Comparison of ENCODE assay signal across 10 mouse cellular contexts in genomic region chr7:80075946-80076583, GRCm38 (mm10). TPM values are rescaled to one million over a fixed set of nuclear protein-coding genes. Genes with fewer than 3 reads are reported as not detected.
DNase-seq lines count a peak whose midpoint lies in the region; ATAC-seq and TF ChIP-seq lines count a peak whose summit lies in the region.
"Had no signal": no experiment of that assay in that cellular context is flagged by ENCODE, and none has a peak within 500 bp of the region (broad histone marks: within the 10 kb centered on the region; RNA-seq: fewer than 3 reads in every experiment).

No protein-coding gene starts in this region.

- no peak for TF ChIP-seq POLR2A in bone marrow, adult 2 months (IDR thresholded peaks at IDR 0.05; ENCODE audit: borderline replicate concordance, control insufficient read depth, low read depth, low read length)

- no peak for ATAC-seq in heart, embryonic 16.5 days (replicated peaks; ENCODE audit: extremely low read depth, insufficient read depth, low FRiP score)
- ATAC-seq in forebrain, embryonic 14.5 days, result peak; percentile 59
- ATAC-seq in midbrain, embryonic 11.5 days (ENCODE audit: low FRiP score), result peak; percentile 73
- ATAC-seq in frontal cortex, adult (ENCODE audit: low TSS enrichment), result no peak

- H3K4me2 ChIP-seq in heart, embryonic 16.5 days (ENCODE audit: low read depth, low read length), result no peak overlapping the region
- H3K4me2 ChIP-seq in forebrain, embryonic 14.5 days (ENCODE audit: low read length), result no peak overlapping the region
- peak overlapping the region; percentile 19 for H3K4me2 ChIP-seq in midbrain, embryonic 11.5 days

- intact Hi-C loops in heart, postnatal 25 days (cut with DNase I), result loop anchor here (2.0 kb wide), 1 partner anchor 15 kb away; no protein-coding TSS in a partner anchor

- H3K9me3 ChIP-seq in heart, embryonic 16.5 days (replicated peaks; ENCODE audit: control insufficient read depth, low read length), result no peaks in the 10 kb centered on the region
- H3K9me3 ChIP-seq in forebrain, embryonic 14.5 days (replicated peaks; ENCODE audit: control insufficient read depth, low read length), result no peaks in the 10 kb centered on the region
- H3K9me3 ChIP-seq in midbrain, embryonic 11.5 days (ENCODE audit: control insufficient read depth, low read length), result no peaks in the 10 kb centered on the region

- H3K36me3 ChIP-seq in heart, embryonic 16.5 days (ENCODE audit: control insufficient read depth, insufficient read depth), result no peaks in the 10 kb centered on the region
- 0 out of 2 replicates have a peak, but pooled peaks cover 2% of the 10 kb centered on the region for H3K36me3 ChIP-seq in forebrain, embryonic 14.5 days (ENCODE audit: control insufficient read depth, insufficient read depth, low read length)
- 0 out of 2 replicates have a peak, but pooled peaks cover under 1% of the 10 kb centered on the region for H3K36me3 ChIP-seq in midbrain, embryonic 11.5 days (ENCODE audit: control insufficient read depth, insufficient read depth, low read length)

- H3K4me3 ChIP-seq in heart, embryonic 16.5 days (ENCODE audit: low read length), result no peak overlapping the region
- no peak overlapping the region for H3K4me3 ChIP-seq in bone marrow, adult 2 months (replicated peaks; ENCODE audit: control insufficient read depth, low read depth, low read length)
- H3K4me3 ChIP-seq in forebrain, embryonic 14.5 days (ENCODE audit: low read depth, low read length), result no peak overlapping the region
- H3K4me3 ChIP-seq in midbrain, embryonic 11.5 days (ENCODE audit: low read depth, low read length), result no peak overlapping the region

- H3K4me1 ChIP-seq in heart, embryonic 16.5 days (ENCODE audit: control insufficient read depth, insufficient read depth, low read length), result peaks cover 59% of the 10 kb centered on the region
- peaks cover 15% of the 10 kb centered on the region for H3K4me1 ChIP-seq in bone marrow, adult 2 months (ENCODE audit: control insufficient read depth, insufficient read depth, low read length)
- H3K4me1 ChIP-seq in forebrain, embryonic 14.5 days (ENCODE audit: control insufficient read depth, insufficient read depth, low read length), result peaks cover 36% of the 10 kb centered on the region
- peaks cover 64% of the 10 kb centered on the region for H3K4me1 ChIP-seq in midbrain, embryonic 11.5 days (ENCODE audit: control insufficient read depth, insufficient read depth, low read length)

- TF ChIP-seq CTCF in bone marrow, adult 2 months (IDR thresholded peaks at IDR 0.05; ENCODE audit: control insufficient read depth, insufficient read depth, low read length), result no peak

- DNase-seq in heart, postnatal 25 days (ENCODE audit: low spot score), result no peak
- DNase-seq in forebrain, embryonic 14.5 days (ENCODE audit: low spot score), result peak; percentile 41
- peak; percentile 92 for DNase-seq in midbrain, embryonic 11.5 days (ENCODE audit: low spot score, missing footprints)
- no peak for DNase-seq in right cerebral cortex, postnatal 14 days
- no peak for DNase-seq in spleen, adult 12 weeks (ENCODE audit: low spot score)
- DNase-seq: adrenal gland, postnatal 25 days; gastrocnemius, postnatal 36 days had no signal

- H3K9ac ChIP-seq in heart, embryonic 16.5 days (ENCODE audit: low read length), result no peak overlapping the region
- peak overlapping the region; percentile 43 for H3K9ac ChIP-seq in forebrain, embryonic 14.5 days (ENCODE audit: low read length)
- peak overlapping the region; percentile 51 for H3K9ac ChIP-seq in midbrain, embryonic 11.5 days (ENCODE audit: low read length)

- peak overlapping the region; percentile 72; the same call in 1 of the 2 replicates for H3K27ac ChIP-seq in heart, embryonic 16.5 days (ENCODE audit: low read length)
- H3K27ac ChIP-seq in bone marrow, adult 2 months (ENCODE audit: control insufficient read depth, insufficient read depth, low read depth, low read length, poor library complexity), result peak overlapping the region; percentile 80
- H3K27ac ChIP-seq in forebrain, embryonic 14.5 days (ENCODE audit: low read depth, low read length), result peak overlapping the region; percentile 79
- peak overlapping the region; percentile 94 for H3K27ac ChIP-seq in midbrain, embryonic 11.5 days (ENCODE audit: low read depth, low read length)

- WGBS in heart, embryonic 16.5 days, result 57% methylated on average over 4 of the region's 4 CpGs
- WGBS in bone marrow, adult 2 months, result 56% methylated on average over 4 of the region's 4 CpGs
- 6% methylated on average over 4 of the region's 4 CpGs for WGBS in forebrain, embryonic 14.5 days
- 24% methylated on average over 4 of the region's 4 CpGs for WGBS in midbrain, embryonic 11.5 days

- no peaks in the 10 kb centered on the region for H3K27me3 ChIP-seq in heart, embryonic 16.5 days (ENCODE audit: control insufficient read depth, insufficient read depth, low read length)
- no peaks in the 10 kb centered on the region for H3K27me3 ChIP-seq in forebrain, embryonic 14.5 days (replicated peaks; ENCODE audit: control insufficient read depth, insufficient read depth, low read length)
- H3K27me3 ChIP-seq in midbrain, embryonic 11.5 days (ENCODE audit: control insufficient read depth, insufficient read depth, low read length), result no peaks in the 10 kb centered on the region

RNA-seq across cellular contexts. Expression of gene Idh2, which starts 39.1 kb away (rescaled TPM):
- polyA plus RNA-seq in heart, embryonic 16.5 days (2015; fragmentation: Nextera tagmentation; extraction: Ambion mirVana), result 2,779 and 2,782 TPM in 2 replicates
- total RNA-seq in heart, postnatal 25 days (2021), result 1,000 to 10,000 TPM; 1,585 to 1,668 TPM
- polyA plus RNA-seq in bone marrow, adult 2 months (2011; ENCODE audit: insufficient read depth, insufficient read length, low replicate concordance, missing spikeins), result 20.9 and 43.5 TPM in 2 replicates
- 315 and 338 TPM in 2 replicates for polyA plus RNA-seq in forebrain, embryonic 14.5 days (2014; fragmentation: Nextera tagmentation; extraction: Ambion mirVana)
- polyA plus RNA-seq in midbrain, embryonic 11.5 days (2014; fragmentation: Nextera tagmentation; extraction: Ambion mirVana), result 349 and 357 TPM in 2 replicates

RNA-seq across cellular contexts. Expression of gene Zfp710, which starts 51.5 kb away (rescaled TPM):
- polyA plus RNA-seq in heart, embryonic 16.5 days (2015; fragmentation: Nextera tagmentation; extraction: Ambion mirVana), result 12.4 and 12.6 TPM in 2 replicates
- 10 to 100 TPM; 27.7 to 29.9 TPM for total RNA-seq in heart, postnatal 25 days (2021)
- polyA plus RNA-seq in bone marrow, adult 2 months (2011; ENCODE audit: insufficient read depth, insufficient read length, low replicate concordance, missing spikeins), result 12.5 and 28.1 TPM in 2 replicates
- 17.6 and 18.3 TPM in 2 replicates for polyA plus RNA-seq in forebrain, embryonic 14.5 days (2014; fragmentation: Nextera tagmentation; extraction: Ambion mirVana)
- 25.6 and 31.3 TPM in 2 replicates for polyA plus RNA-seq in midbrain, embryonic 11.5 days (2014; fragmentation: Nextera tagmentation; extraction: Ambion mirVana)

Comparison
In these comparisons a context has a peak if more than half of its experiments do, and no peak if none do; other contexts are left out.
1. ATAC-seq: peak in forebrain, embryonic 14.5 days (single experiment) and midbrain, embryonic 11.5 days (single experiment); none in heart, embryonic 16.5 days (single experiment) and frontal cortex, adult (single experiment).
2. DNase-seq: peak in forebrain, embryonic 14.5 days (single experiment) and midbrain, embryonic 11.5 days (single experiment); none in heart, postnatal 25 days (single experiment), right cerebral cortex, postnatal 14 days (single experiment) and spleen, adult 12 weeks (single experiment).
3. Peak in every context shown above with its lines, with median percentiles within 50 percentile points of each other: H3K27ac ChIP-seq.